Mouse (Mus musculus) heart, postnatal 36 days (tissue): Measurements from ENCODE around the gene Foxc2. TPM values are rescaled to one million over a fixed set of nuclear protein-coding genes. Genes with fewer than 3 reads are reported as not detected.

Source experiments
- DNase-seq, 2 experiments: peaks; one replicate each; pipeline ENCODE4 v3.0.0; 2021 to 2022
- intact Hi-C: fragments of 180-260 bp; cut with DNase I; formaldehyde crosslinking; loops from one replicate; pipeline ENCODE4 v1.15.1; 2025
- total RNA-seq, 2 experiments: library from RNA; stranded (reverse); gene quantifications; 2 replicates each; pipeline ENCODE4 v1.2.3; 2021

The Foxc2 gene
- total RNA-seq, 2 experiments from 2014 or later = 1.9 to 2.4 TPM

DNA sequence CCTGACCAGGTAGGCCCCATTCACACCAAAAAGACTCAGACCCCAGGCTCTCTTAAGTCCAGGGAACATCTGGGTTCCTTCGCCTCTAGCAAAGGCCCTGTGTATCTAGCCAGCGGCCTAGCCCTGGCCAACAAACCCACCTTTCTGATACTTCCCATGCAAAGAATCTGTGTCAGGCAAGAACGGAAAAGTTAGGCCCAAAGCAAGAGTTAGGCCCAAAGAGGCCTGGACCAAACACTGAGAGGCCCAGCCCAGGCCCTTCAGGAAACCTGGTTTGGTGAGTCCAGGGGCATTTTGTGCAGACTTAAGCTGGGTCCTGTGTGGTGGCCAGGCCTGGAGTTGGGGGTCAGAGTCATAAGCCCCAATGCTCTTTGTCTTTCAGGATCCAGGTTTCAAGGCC is 30.4 kb upstream of the Foxc2 start:
- intact Hi-C loops = no loop called here
- DNase-seq = no peak

DNA sequence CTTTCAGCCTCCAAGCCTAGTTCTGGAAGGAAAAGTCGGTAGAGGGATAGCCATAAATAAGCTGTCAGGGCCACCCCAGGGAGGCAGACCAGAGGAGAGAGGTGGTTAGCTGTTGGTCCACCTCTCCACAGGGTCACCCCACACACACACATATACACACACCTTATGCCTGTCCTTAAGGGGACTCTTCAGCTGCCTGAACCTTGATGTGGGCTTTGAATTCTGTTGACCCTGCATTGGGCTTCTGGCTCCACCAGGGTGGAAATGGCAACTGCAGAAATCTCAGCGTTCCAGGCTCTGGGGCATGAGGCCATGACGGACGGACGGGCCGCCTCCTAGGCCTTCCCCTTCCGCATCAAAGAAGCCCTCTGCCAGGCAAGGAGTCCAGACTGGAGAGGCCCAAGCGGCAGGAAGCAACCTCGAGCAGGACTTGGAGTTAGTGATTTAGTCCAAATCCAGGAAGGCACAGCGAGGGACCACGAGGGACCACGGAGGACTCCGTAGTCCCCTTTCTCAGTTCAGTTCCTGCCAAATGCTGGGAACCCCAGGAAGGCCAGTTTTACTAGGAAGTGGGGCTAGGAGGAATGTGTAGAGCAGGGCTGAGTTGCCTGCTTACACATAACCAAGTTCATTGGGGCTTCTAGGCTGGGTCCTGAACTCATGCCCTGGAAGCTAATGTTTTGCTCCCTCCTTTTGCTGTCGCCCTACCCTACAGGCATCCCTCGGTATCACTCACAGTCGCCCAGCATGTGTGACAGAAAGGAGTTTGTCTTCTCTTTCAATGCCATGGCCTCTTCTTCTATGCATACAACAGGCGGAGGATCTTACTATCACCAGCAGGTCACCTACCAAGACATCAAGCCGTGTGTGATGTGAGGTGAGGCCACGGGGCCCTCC is 29.7 kb upstream of the Foxc2 start:
- intact Hi-C loops = no loop called here

GRCm38 (mm10) chr8:121088281-121088680 is 27.7 kb upstream of the Foxc2 start:
- DNase-seq = no peak
- intact Hi-C loops = no loop called here

More for the DNA sequence above, 29.7 kb upstream of the Foxc2 start:
- DNase-seq = no peak

- intact Hi-C loops = no loop called here
- DNase-seq = no peak
Observed at GRCm38 (mm10) chr8:121088871-121089630, 26.9 kb upstream of the Foxc2 start.

DNA sequence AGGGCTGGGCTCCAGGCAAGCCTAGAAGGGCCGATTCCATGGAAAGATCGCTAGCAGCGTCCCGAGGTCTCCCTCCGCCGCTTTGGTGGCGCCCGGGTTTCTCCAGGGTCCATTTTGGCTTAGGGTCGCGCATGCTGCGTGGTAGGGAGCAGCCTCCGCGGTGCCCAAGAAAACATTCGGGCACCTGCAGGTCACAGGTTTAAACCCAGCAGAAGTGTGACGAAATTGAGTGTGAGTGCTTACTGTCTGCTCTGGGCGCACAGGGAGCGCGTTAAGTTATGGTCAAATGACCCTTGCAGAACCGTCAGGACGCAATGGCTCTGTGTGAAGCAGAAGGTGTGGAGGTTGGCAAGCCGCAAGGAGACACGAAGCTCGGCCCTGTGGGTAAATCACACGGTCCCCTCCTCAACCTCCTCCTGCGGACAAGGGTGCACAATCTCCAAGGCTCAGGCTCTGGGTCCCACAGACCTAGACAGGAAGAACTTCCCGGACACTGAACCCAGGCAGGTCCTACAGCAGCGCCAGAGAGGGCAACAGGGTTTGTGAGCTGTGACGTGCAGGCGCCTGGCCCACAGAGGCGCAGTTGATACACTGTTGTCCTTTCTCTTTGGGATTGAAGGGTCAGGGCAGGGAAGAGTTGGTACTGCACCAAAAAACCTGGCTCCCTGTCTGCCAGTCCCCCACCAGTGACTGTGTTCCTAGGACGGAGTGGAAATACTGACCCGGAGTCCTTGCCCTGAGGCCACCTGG is 26.2 kb upstream of the Foxc2 start:
- intact Hi-C loops = no loop called here
- DNase-seq = no peak

DNA sequence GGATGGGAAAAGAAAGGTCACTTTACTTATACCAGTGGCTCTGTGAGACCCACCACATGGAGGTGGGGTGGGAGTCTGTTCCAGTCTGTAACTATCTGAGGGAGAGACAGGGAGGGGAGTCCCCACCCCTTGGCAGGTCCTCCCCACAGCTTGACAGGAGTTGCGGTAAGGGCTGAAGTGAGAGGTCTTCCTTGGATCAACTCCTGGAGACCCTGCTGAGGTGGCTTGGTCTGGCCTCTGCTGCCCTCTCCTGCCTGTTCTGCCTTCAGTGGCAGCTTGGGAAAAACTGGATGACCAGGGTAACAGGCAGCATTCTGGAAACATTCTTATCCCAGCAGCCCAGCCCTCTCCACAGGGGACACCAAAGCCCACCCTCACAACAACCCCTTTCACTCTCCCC is 25.3 kb upstream of the Foxc2 start:
- intact Hi-C loops = no loop called here
- no peak for DNase-seq

GRCm38 (mm10) chr8:121092141-121092540 is 23.8 kb upstream of the Foxc2 start:
- intact Hi-C loops = loop anchor here (1.0 to 2.0 kb wide), 4 partner anchors 121 to 413 kb away; no protein-coding TSS in a partner anchor
- DNase-seq = no peak

DNA sequence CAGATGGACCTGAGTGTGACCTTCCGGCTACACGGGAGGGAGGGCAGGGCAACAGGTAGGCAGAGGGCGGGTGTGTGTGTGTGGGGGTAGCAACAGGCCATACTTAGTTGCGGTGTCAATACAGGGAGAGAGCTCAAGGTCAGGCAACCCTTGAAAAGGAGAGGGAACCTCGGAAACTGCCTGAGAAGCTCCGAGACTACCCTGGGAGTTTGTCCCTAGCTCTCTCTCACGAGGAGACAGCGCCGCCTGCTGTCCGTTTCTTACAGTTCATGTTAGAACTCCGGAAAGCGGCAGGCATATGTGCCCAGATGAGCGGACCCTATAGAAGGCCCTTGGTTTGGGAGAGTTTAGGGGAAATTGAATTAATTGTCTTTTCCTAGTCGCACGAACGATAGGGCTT is 23.3 kb upstream of the Foxc2 start:
- peak; percentile 86 to 93 for DNase-seq
- intact Hi-C loops = loop anchor here (1.0 to 2.0 kb wide), 4 partner anchors 122 to 414 kb away; no protein-coding TSS in a partner anchor

DNA sequence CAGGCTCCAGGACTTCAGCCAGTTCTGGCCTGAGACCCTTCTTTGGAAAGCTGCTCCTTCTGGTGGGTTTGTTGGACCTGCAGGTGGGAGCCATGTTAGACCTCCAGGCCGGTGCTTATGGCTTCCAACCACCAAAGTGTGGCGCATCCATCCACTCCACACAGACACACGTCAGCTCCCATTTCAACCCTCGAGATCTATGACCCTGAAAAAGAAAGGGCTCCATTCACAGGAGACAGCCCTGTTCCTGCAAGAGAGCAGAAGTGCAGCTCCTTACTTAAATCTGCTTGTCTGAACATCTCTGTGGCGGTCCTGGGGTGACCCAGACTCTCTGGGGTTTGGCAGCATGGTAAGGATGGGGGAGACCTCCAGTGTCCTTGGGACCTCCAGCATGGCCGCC is 22.5 kb upstream of the Foxc2 start:
- intact Hi-C loops = loop anchor here (2.0 kb wide), 2 partner anchors 123 to 415 kb away; no protein-coding TSS in a partner anchor

GRCm38 (mm10) chr8:121104049-121104818 is 11.7 kb upstream of the Foxc2 start:
- intact Hi-C loops = no loop called here
- DNase-seq = peak; percentile 79 to 81

More for the DNA sequence above, 22.5 kb upstream of the Foxc2 start:
- DNase-seq = no peak

DNA sequence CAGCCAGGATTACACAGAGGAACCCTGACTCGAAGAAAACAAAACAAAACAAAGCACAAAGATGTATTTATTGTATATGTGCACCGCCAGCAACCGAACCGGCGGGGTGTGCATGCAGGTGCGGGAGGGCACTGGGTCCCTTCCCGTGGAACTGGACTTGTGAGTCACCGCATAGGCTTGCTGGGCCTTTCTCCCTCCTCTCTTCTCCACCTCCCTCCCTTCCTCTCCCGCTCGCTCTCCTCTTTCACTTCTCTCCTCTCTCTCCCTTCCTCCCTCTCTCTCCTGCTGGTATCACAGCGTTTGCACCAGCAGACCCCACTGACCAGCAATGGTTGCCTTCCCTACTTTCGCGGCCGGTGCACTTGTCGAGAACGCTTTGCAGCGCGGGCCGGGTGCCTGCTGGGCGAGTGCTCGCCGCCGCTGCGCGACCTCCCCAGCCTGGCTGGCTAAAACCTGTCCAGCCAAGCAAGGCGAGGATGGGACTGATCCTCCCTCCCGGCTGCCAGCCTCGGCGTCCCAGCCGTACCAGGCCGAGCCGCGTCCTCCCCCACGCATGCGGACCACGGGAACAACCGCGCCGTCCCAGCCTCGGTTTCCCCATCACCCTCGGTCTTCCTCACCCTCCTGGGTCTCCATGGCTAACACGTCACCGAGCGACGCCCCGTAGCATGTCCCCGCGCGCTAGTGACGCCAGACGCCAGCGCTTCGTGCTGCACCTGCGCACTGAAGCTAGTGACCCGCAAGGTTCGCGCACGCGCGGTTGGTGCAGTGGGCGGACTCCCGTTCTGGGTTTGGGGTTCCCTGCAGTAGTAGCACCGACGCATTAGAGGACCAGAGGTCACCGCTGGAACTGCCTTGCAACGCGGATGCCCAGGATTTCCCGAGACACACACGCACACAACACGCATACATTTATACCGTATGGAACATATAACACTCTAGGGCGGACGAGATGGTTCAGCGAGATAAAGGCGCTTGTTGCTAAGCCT is 8.0 kb upstream of the Foxc2 start, which contains the start of gene Mthfsd:
Gene Mthfsd, minus strand, starts transcription at position 725 of the 989 bp plus-strand sequence.
- intact Hi-C loops = no loop called here
- peak; percentile 98 to 99 for DNase-seq

GRCm38 (mm10) chr8:121108657-121109056 is 7.3 kb upstream of the Foxc2 start:
- intact Hi-C loops = no loop called here

DNA sequence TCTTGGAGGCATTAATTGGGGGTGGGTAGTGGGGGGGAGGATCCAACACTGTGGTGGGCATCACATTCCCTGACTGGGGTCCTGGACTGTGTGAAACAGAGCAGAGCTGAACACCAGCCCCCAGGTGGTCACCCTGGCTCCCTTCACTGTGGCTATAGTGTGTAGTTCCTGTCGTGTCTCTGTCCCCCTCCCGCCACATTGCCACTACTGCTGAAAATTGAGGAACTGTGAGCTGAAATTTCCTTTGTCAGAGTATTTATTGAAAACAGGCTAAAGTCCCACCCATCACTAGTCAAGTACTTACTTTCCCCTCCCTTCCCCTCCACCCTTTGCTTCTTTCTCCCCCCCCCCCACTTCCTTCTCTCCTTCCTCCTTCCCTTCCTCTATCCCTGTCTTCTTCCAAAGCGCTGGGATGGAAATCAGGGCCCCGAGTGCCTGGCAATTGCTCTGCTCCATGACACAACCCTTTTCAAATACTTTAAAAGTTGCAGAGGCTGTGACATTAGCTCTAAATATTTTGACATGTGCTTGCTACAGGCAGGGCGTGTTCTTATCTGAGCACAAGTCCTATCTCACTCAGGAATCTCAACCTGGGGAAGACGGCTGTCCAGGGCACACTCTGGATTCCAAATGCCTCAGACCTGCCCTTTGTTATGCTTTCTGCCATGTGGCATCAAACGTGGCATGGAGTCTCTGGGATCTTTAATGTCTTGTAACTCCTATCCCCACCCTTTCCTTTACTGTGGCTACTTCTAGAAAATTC is 4.6 kb upstream of the Foxc2 start:
- intact Hi-C loops = loop anchor here (5.0 kb wide), 1 partner anchor 116 kb away; no protein-coding TSS in a partner anchor
- DNase-seq = no peak

More at GRCm38 (mm10) chr8:121108657-121109056, 7.3 kb upstream of the Foxc2 start:
- DNase-seq = no peak

DNA sequence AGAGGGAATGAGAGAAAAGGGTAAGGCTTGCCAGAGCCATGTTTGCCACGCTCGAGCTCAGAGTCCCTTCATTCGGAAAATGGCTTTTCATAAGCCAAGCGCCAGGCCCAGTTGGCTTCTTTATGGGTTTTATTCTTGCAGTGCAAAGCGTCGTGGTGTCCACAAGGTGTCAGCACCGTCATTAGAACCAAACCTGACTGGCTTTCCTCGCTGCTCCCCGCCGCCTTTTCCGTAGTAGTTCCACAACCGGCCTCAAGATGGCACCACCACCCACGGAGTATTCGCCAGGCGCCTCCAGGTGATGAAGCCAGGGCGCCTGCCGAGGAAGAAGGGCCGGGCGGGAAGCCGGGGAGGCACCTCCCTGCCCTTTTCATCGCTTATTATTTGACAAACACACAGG is 2.7 kb upstream of the Foxc2 start:
- intact Hi-C loops = loop anchor here (1.0 to 5.0 kb wide), 3 partner anchors 114 to 400 kb away; no protein-coding TSS in a partner anchor

DNA sequence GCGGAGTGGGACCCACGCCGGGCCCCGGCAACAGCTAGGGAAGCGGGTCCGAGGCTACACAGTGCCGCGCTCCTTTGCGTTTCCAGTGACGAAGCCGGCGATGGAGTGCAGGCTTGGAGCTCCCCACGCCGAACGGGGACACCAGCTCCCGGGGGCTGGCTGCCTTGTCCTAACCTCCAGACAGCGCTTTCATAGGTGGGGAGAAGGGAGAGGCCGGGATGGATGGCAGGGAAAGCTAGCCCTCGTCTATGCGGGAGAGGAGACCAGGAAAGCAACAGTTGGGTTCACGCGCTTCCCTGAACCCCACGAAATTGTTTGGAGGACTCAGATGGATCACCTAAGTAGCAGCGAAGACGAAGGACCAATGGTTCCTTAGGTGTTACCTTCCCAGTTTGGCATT is 835 bp upstream of the Foxc2 start:
- intact Hi-C loops = loop anchor here (5.0 kb wide), 1 partner anchor 477 kb away; the partner anchor contains the start of gene Map1lc3b
- DNase-seq = no peak

More for the DNA sequence above, 2.7 kb upstream of the Foxc2 start:
- DNase-seq = peak; percentile 99

DNA sequence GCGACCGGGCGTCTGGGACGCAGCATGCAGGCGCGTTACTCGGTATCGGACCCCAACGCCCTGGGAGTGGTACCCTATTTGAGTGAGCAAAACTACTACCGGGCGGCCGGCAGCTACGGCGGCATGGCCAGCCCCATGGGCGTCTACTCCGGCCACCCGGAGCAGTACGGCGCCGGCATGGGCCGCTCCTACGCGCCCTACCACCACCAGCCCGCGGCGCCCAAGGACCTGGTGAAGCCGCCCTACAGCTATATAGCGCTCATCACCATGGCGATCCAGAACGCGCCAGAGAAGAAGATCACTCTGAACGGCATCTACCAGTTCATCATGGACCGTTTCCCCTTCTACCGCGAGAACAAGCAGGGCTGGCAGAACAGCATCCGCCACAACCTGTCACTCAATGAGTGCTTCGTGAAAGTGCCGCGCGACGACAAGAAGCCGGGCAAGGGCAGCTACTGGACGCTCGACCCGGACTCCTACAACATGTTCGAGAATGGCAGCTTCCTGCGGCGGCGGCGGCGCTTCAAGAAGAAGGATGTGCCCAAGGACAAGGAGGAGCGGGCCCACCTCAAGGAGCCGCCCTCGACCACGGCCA is 717 bp downstream of the Foxc2 start:
- intact Hi-C loops = loop anchor here (2.0 to 5.0 kb wide), 2 partner anchors 54 to 476 kb away; partner anchors contain the start of gene Map1lc3b
- DNase-seq = peak in 1 of 2 experiments; percentile 46

DNA sequence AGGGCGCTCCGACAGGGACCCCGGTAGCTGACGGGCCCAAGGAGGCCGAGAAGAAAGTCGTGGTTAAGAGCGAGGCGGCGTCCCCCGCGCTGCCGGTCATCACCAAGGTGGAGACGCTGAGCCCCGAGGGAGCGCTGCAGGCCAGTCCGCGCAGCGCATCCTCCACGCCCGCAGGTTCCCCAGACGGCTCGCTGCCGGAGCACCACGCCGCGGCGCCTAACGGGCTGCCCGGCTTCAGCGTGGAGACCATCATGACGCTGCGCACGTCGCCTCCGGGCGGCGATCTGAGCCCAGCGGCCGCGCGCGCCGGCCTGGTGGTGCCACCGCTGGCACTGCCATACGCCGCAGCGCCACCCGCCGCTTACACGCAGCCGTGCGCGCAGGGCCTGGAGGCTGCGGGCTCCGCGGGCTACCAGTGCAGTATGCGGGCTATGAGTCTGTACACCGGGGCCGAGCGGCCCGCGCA is 1.2 kb downstream of the Foxc2 start:
- DNase-seq = no peak

More for the DNA sequence above, 1.2 kb downstream of the Foxc2 start:
- intact Hi-C loops = loop anchor here (2.0 to 5.0 kb wide), 2 partner anchors 54 to 475 kb away; partner anchors contain the start of gene Map1lc3b
